Mouse (Mus musculus) liver, embryonic 14.5 days (tissue): ENCODE measurements around the gene Rtn4rl1.

Source experiments
- CTCF ChIP-seq: IDR thresholded peaks from 2 replicates; pipeline ENCODE4 v1.5.1; 2016; ENCODE audit warnings: antibody characterized with exemption, low read depth, control low read depth
- EP300 ChIP-seq: IDR thresholded peaks from 2 replicates; pipeline ENCODE4 v1.6.1; 2016; ENCODE audit warnings: antibody characterized with exemption, low read depth

- TF ChIP-seq CTCF (no peak), EP300 (no peak)
Measured at GRCm38 (mm10) chr11:75155985-75156384, 37.6 kb upstream of the Rtn4rl1 start.
